9 mouse cellular contexts compared by ENCODE assay signal in genomic region chr2:37963362-37963761, GRCm38 (mm10).
DNase-seq lines count a peak whose midpoint lies in the region; ATAC-seq and TF ChIP-seq lines count a peak whose summit lies in the region.
"Had no signal": no experiment of that assay in that cellular context is flagged by ENCODE, and none has a peak within 500 bp of the region (broad histone marks: within the 10 kb centered on the region; RNA-seq: fewer than 3 reads in every experiment).

No protein-coding gene starts in this region.

- no peaks in the 10 kb centered on the region for H3K9me3 ChIP-seq in lung, embryonic 14.5 days (ENCODE audit: low read depth, low read length)
- H3K9me3 ChIP-seq in stomach, embryonic 15.5 days, result no peaks in the 10 kb centered on the region
- H3K9me3 ChIP-seq: embryonic facial prominence, embryonic 15.5 days had no signal

- H3K27ac ChIP-seq in lung, embryonic 14.5 days (ENCODE audit: low read depth), result peak overlapping the region; percentile 63; the same call in 1 of the 2 replicates
- H3K27ac ChIP-seq in stomach, embryonic 15.5 days, result no peak overlapping the region
- H3K27ac ChIP-seq: embryonic facial prominence, embryonic 15.5 days had no signal

- TF ChIP-seq CTCF in lung, embryonic 14.5 days (IDR thresholded peaks at IDR 0.05; ENCODE audit: low read depth), result no peak

- H3K36me3 ChIP-seq in lung, embryonic 14.5 days (ENCODE audit: insufficient read depth), result no peaks in the 10 kb centered on the region
- no peaks in the 10 kb centered on the region for H3K36me3 ChIP-seq in stomach, embryonic 15.5 days
- H3K36me3 ChIP-seq: embryonic facial prominence, embryonic 15.5 days had no signal

- H3K4me2 ChIP-seq in lung, embryonic 14.5 days, result no peak overlapping the region
- no peak overlapping the region for H3K4me2 ChIP-seq in stomach, embryonic 15.5 days
- H3K4me2 ChIP-seq: embryonic facial prominence, embryonic 15.5 days had no signal

- H3K9ac ChIP-seq in lung, embryonic 14.5 days, result no peak overlapping the region
- no peak overlapping the region for H3K9ac ChIP-seq in stomach, embryonic 15.5 days
- H3K9ac ChIP-seq: embryonic facial prominence, embryonic 15.5 days had no signal

- 29% methylated on average over 4 of the region's 4 CpGs for WGBS in lung, embryonic 14.5 days
- WGBS in stomach, embryonic 15.5 days, result 51% methylated on average over 4 of the region's 4 CpGs

- DNase-seq in cerebellum, adult 9-11 months, result peak; percentile 23
- DNase-seq in cerebellum, adult 18-20 months, result no peak
- DNase-seq in left cerebral cortex, postnatal 10 days (ENCODE audit: extremely low spot score in 1 of 2, low spot score in 2 of 2), result peak; percentile 56 to 65
- DNase-seq in left cerebral cortex, postnatal 36 days (ENCODE audit: low spot score in 2 of 2), result no peak
- DNase-seq in lung, embryonic 14.5 days, result peak; percentile 70
- DNase-seq in MN1 (ENCODE audit: low spot score), result no peak
- no peak for DNase-seq in urinary bladder, postnatal 25 days (ENCODE audit: low spot score)

- H3K4me3 ChIP-seq in lung, embryonic 14.5 days (ENCODE audit: low read depth, low read length), result no peak overlapping the region
- H3K4me3 ChIP-seq in stomach, embryonic 15.5 days (replicated peaks), result no peak overlapping the region
- H3K4me3 ChIP-seq: embryonic facial prominence, embryonic 15.5 days had no signal

- ATAC-seq in lung, embryonic 14.5 days (ENCODE audit: insufficient read depth), result peak; percentile 91
- ATAC-seq in stomach, embryonic 15.5 days (ENCODE audit: insufficient read depth, low FRiP score, low read depth), result peak; percentile 35; the same call in 1 of the 2 replicates

- no peaks in the 10 kb centered on the region for H3K27me3 ChIP-seq in lung, embryonic 14.5 days (ENCODE audit: insufficient read depth, low read length)
- no peaks in the 10 kb centered on the region for H3K27me3 ChIP-seq in stomach, embryonic 15.5 days (replicated peaks)
- H3K27me3 ChIP-seq: embryonic facial prominence, embryonic 15.5 days had no signal

- intact Hi-C loops in left cerebral cortex, postnatal 10 days (cut with DNase I), result no loop called here
- intact Hi-C loops in left cerebral cortex, postnatal 36 days (cut with DNase I), result no loop called here

- peaks cover 10% of the 10 kb centered on the region for H3K4me1 ChIP-seq in lung, embryonic 14.5 days (ENCODE audit: insufficient read depth)
- no peaks in the 10 kb centered on the region for H3K4me1 ChIP-seq in stomach, embryonic 15.5 days

Comparison
In these comparisons a context has a peak if more than half of its experiments do, and no peak if none do; other contexts are left out.
1. DNase-seq: peak in cerebellum, adult 9-11 months (single experiment), left cerebral cortex, postnatal 10 days (2 of 2) and lung, embryonic 14.5 days (single experiment); none in cerebellum, adult 18-20 months (0 of 2), left cerebral cortex, postnatal 36 days (0 of 2), MN1 (single experiment) and urinary bladder, postnatal 25 days (single experiment).